Mouse (Mus musculus) heart, embryonic 10.5 days (tissue): ENCODE measurements around the gene Galnt2. TPM values are rescaled to one million over a fixed set of nuclear protein-coding genes. Genes with fewer than 3 reads are reported as not detected.

Experiments
- DNase-seq: peaks from one replicate; pipeline ENCODE4 v3.0.0-alpha.2; 2017; ENCODE audit warnings: low spot score
- H3K27ac ChIP-seq: fragments of 300-500 bp; sonication (generic); 2 replicates; pipeline ENCODE4 v1.5.1; 2016; ENCODE audit warnings: mild to moderate bottlenecking
- H3K27me3 ChIP-seq: fragments of 300-500 bp; sonication (generic); 2 replicates; pipeline ENCODE4 v1.6.1; 2016; ENCODE audit warnings: mild to moderate bottlenecking; ENCODE audit not compliant: poor library complexity, insufficient read depth, severe bottlenecking
- H3K36me3 ChIP-seq: fragments of 300-500 bp; sonication (generic); 2 replicates; pipeline ENCODE4 v1.6.1; 2016; ENCODE audit warnings: mild to moderate bottlenecking, moderate library complexity
- H3K4me1 ChIP-seq: fragments of 300-500 bp; sonication (generic); 2 replicates; pipeline ENCODE4 v1.6.1; 2016; ENCODE audit warnings: mild to moderate bottlenecking
- H3K4me3 ChIP-seq: fragments of 300-500 bp; sonication (generic); 2 replicates; pipeline ENCODE4 v1.5.1; 2016; ENCODE audit warnings: mild to moderate bottlenecking, moderate library complexity
- H3K9me3 ChIP-seq: fragments of 300-500 bp; sonication (generic); 2 replicates; pipeline ENCODE4 v1.6.1; 2016; ENCODE audit warnings: mild to moderate bottlenecking, moderate library complexity
- WGBS: fragments of 180-500 bp; shearing (Covaris S2); methylation state at CpG from one replicate; pipeline ENCODE4 v1.1.7; 2016; 5-methylcytosine and 5-hydroxymethylcytosine counted together
- polyA plus RNA-seq: library from polyadenylated mRNA; unstranded; fragments of >200 nt; fragmentation: Nextera tagmentation; extraction: Ambion mirVana; gene quantifications from 2 replicates; pipeline ENCODE4 v1.2.1, GENCODE M21; 2016

The Galnt2 gene
- polyA plus RNA-seq, 1 experiment from 2014 or later = 44.7 TPM

- H3K27ac ChIP-seq = no peak overlapping the region
- WGBS = 85% methylated on average over 9 of the region's 9 CpGs
- no peaks in the 10 kb centered on the region for H3K9me3 ChIP-seq
- DNase-seq = no peak
- no peaks in the 10 kb centered on the region for H3K36me3 ChIP-seq
- no peaks in the 10 kb centered on the region; the same call in 1 of the 2 replicates for H3K27me3 ChIP-seq
- 0 out of 2 replicates have a peak, but pooled peaks cover 7% of the 10 kb centered on the region for H3K4me1 ChIP-seq
- no peak overlapping the region for H3K4me3 ChIP-seq
These were observed 144.5 kb downstream of the Galnt2 start for GRCm38 (mm10) chr8:124375727-124376126.

DNA sequence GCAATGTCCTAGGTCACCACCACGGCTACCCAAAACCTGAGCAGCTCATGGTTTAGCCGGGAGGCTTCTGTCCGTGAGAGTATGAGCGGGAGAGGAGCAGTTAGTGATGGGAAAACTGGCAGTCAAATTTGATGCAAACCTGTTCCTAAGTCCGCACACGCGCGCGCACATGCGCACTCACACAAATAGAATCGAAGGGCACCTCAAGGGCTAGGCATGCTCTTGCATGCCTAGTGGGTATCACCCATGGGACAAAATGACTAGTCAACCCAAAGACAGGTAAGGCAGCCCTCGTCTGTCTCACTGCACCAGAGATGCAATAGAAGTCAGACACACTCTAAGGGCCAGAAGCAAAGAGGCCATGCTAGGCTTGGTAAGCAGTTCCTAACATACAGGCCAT is 145.2 kb downstream of the Galnt2 start:
- no peaks in the 10 kb centered on the region for H3K36me3 ChIP-seq
- no peak overlapping the region for H3K27ac ChIP-seq
- DNase-seq = no peak
- H3K4me1 ChIP-seq = 0 out of 2 replicates have a peak, but pooled peaks cover 7% of the 10 kb centered on the region
- WGBS = 89% methylated on average over 12 of the region's 12 CpGs
- H3K9me3 ChIP-seq = no peaks in the 10 kb centered on the region
- H3K4me3 ChIP-seq = no peak overlapping the region
- H3K27me3 ChIP-seq = no peaks in the 10 kb centered on the region; the same call in 1 of the 2 replicates

DNA sequence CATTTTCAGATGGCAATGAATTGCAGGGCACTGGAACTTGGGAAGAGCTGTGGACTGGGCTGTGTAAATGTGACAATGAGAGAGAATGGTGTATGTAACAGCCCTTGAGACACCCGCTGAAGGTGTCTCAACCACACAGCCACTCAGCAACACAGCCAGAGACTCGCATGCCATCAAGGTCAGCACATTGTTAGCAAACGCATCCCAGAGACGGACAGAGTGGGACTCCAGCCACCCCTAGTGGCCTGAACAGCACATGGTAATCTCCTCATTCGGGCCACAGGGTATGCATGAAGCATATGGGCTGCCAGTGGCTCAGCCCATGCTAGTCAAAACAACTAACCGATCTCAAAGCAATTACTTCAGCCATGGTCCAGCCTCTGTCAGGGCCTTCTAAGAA is 148.1 kb downstream of the Galnt2 start:
- WGBS = 68% methylated on average over 6 of the region's 6 CpGs
- no peak overlapping the region for H3K27ac ChIP-seq
- H3K9me3 ChIP-seq = no peaks in the 10 kb centered on the region
- no peaks in the 10 kb centered on the region; the same call in 1 of the 2 replicates for H3K27me3 ChIP-seq
- DNase-seq = no peak
- no peak overlapping the region for H3K4me3 ChIP-seq
- no peaks in the 10 kb centered on the region for H3K36me3 ChIP-seq
- 0 out of 2 replicates have a peak, but pooled peaks cover 6% of the 10 kb centered on the region for H3K4me1 ChIP-seq

- H3K27me3 ChIP-seq = no peaks in the 10 kb centered on the region; the same call in 1 of the 2 replicates
- no peak overlapping the region for H3K27ac ChIP-seq
- H3K36me3 ChIP-seq = no peaks in the 10 kb centered on the region
- no peaks in the 10 kb centered on the region for H3K9me3 ChIP-seq
- H3K4me1 ChIP-seq = 0 out of 2 replicates have a peak, but pooled peaks cover 3% of the 10 kb centered on the region
- H3K4me3 ChIP-seq = no peak overlapping the region
- no peak for DNase-seq
- 58% methylated on average over 10 of the region's 10 CpGs for WGBS
These were observed 151.0 kb downstream of the Galnt2 start for GRCm38 (mm10) chr8:124382235-124382634.

- Histone ChIP-seq H3K36me3 (no peaks in the 10 kb centered on the region), H3K9me3 (no peaks in the 10 kb centered on the region), H3K27ac (no peak overlapping the region), H3K4me1 (peaks cover 4% of the 10 kb centered on the region; the same call in 1 of the 2 replicates), H3K27me3 (peaks cover 2% of the 10 kb centered on the region; the same call in 1 of the 2 replicates), H3K4me3 (no peak overlapping the region)
- no peak for DNase-seq
- 90% methylated on average over 19 of the region's 19 CpGs for WGBS
These were observed 153.1 kb downstream of the Galnt2 start for GRCm38 (mm10) chr8:124384336-124384735.

GRCm38 (mm10) chr8:124386225-124386899 is 155.2 kb downstream of the Galnt2 start:
- DNase-seq = no peak
- Histone ChIP-seq H3K4me3 (no peak overlapping the region), H3K36me3 (no peaks in the 10 kb centered on the region), H3K9me3 (no peaks in the 10 kb centered on the region), H3K27me3 (0 out of 2 replicates have a peak, but pooled peaks cover 4% of the 10 kb centered on the region), H3K4me1 (peaks cover 10% of the 10 kb centered on the region; the same call in 1 of the 2 replicates), H3K27ac (no peak overlapping the region)
- 85% methylated on average over 23 of the region's 23 CpGs for WGBS

- WGBS = 83% methylated on average over 11 of the region's 11 CpGs
- H3K4me3 ChIP-seq = no peak overlapping the region
- H3K36me3 ChIP-seq = no peaks in the 10 kb centered on the region
- H3K27me3 ChIP-seq = 0 out of 2 replicates have a peak, but pooled peaks cover 4% of the 10 kb centered on the region
- no peaks in the 10 kb centered on the region for H3K9me3 ChIP-seq
- H3K4me1 ChIP-seq = peaks cover 21% of the 10 kb centered on the region; the same call in 1 of the 2 replicates
- no peak for DNase-seq
- H3K27ac ChIP-seq = no peak overlapping the region
These were observed 158.3 kb downstream of the Galnt2 start for GRCm38 (mm10) chr8:124389495-124389894.

GRCm38 (mm10) chr8:124391191-124391590 is 160.0 kb downstream of the Galnt2 start:
- 91% methylated on average over 7 of the region's 7 CpGs for WGBS
- no peaks in the 10 kb centered on the region for H3K9me3 ChIP-seq
- peaks cover 21% of the 10 kb centered on the region; the same call in 1 of the 2 replicates for H3K4me1 ChIP-seq
- H3K27ac ChIP-seq = no peak overlapping the region
- no peak for DNase-seq
- no peaks in the 10 kb centered on the region for H3K36me3 ChIP-seq
- H3K27me3 ChIP-seq = peaks cover 8% of the 10 kb centered on the region; the same call in 1 of the 2 replicates
- no peak overlapping the region for H3K4me3 ChIP-seq

DNA sequence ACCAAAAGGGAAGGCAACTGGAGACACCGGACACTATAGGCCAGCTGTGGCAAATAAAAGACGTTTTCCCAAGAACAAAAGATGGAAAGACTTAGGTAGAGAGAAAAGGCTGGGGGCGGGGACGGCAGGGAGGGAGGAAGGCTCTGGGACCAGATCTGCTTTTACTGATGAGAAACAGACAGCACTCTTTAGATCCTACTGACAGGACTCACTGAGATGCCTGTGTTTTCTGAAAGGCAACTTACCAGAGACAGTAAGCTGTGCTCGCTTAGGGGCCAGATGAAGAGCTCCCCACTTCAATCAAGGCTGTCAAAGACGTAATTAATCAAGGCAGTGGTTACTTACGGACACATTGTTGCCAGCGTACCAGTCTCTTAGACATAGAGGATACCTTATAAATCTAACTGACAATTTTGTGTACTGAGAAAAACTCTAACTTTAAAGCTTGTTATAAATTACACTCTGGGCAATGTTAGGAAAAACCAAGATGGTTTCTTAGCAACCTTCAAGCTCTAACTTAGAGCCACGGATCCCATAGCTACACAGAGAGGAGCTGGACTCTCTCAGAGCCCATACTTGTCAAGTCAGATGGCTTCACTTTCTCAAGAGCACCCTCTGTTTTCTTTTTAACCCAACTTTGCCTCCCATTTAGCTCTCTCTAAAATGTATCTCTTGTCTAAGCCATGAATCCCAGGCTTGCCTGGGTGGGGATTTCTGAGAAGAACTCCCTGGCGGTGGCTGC is 161.3 kb downstream of the Galnt2 start:
- Histone ChIP-seq H3K36me3 (no peaks in the 10 kb centered on the region), H3K9me3 (no peaks in the 10 kb centered on the region), H3K27ac (no peak overlapping the region), H3K27me3 (peaks cover 8% of the 10 kb centered on the region; the same call in 1 of the 2 replicates), H3K4me3 (no peak overlapping the region), H3K4me1 (peaks cover 24% of the 10 kb centered on the region; the same call in 1 of the 2 replicates)
- WGBS = 56% methylated on average over 10 of the region's 10 CpGs
- DNase-seq = no peak

GRCm38 (mm10) chr8:124393013-124393412 is 161.8 kb downstream of the Galnt2 start:
- Histone ChIP-seq H3K27me3 (peaks cover 13% of the 10 kb centered on the region; the same call in 1 of the 2 replicates), H3K36me3 (no peaks in the 10 kb centered on the region), H3K4me1 (peaks cover 25% of the 10 kb centered on the region; the same call in 1 of the 2 replicates), H3K9me3 (no peaks in the 10 kb centered on the region), H3K4me3 (no peak overlapping the region), H3K27ac (no peak overlapping the region)
- 69% methylated on average over 5 of the region's 5 CpGs for WGBS
- DNase-seq = no peak

DNA sequence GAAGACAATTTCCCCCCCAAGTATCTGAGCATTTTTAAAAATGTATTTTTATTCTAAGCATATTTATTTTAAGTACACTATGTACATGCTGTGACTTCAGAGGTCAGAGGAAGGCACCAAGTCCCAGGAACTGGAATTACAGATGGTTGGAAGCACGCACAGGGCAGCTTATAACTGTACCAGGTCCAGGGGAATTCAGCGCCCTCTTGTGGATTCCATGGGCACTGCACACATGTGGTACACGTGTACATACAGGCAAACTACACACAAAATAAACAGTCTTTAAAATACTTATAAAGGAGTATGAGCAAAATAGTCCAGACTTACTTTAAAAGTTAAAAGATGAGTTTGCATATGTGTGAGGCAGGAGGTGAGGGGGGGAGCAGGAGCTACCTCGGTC is 162.7 kb downstream of the Galnt2 start:
- Histone ChIP-seq H3K27me3 (peaks cover 16% of the 10 kb centered on the region; the same call in 1 of the 2 replicates), H3K4me3 (no peak overlapping the region), H3K36me3 (no peaks in the 10 kb centered on the region), H3K9me3 (no peaks in the 10 kb centered on the region), H3K4me1 (peaks cover 27% of the 10 kb centered on the region), H3K27ac (no peak overlapping the region)
- 79% methylated on average over 4 of the region's 4 CpGs for WGBS
- no peak for DNase-seq

DNA sequence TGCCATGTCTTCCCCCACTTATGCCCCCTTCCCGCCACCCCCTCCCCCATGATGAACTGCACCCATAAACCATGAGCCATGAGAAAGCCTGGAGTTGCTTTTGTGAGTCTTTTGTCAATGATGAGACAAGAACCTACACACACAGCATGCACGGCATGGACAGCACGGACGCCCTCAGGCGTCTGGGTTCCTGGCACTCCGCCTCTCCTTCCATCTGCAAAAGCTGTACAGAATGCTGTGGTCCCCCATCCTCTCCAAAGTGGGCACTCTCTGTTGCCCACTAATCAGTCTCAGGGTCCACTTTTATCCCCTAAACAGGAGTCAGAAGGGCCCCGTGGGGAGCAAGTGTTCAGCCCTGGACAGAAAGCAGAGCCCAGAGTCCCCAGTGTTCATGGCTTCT is 163.8 kb downstream of the Galnt2 start:
- Histone ChIP-seq H3K27ac (no peak overlapping the region), H3K9me3 (no peaks in the 10 kb centered on the region), H3K4me1 (peaks cover 26% of the 10 kb centered on the region; the same call in 1 of the 2 replicates), H3K4me3 (no peak overlapping the region), H3K27me3 (peaks cover 11% of the 10 kb centered on the region; the same call in 1 of the 2 replicates), H3K36me3 (no peaks in the 10 kb centered on the region)
- WGBS = 81% methylated on average over 7 of the region's 7 CpGs
- DNase-seq = no peak
